12 mouse cellular contexts compared by ENCODE assay signal in genomic region chr12:33959206-33959605, GRCm38 (mm10). TPM values are rescaled to one million over a fixed set of nuclear protein-coding genes. Genes with fewer than 3 reads are reported as not detected.
DNase-seq lines count a peak whose midpoint lies in the region; ATAC-seq lines count a peak whose summit lies in the region.
"Had no signal": no experiment of that assay in that cellular context is flagged by ENCODE, and none has a peak within 500 bp of the region (broad histone marks: within the 10 kb centered on the region; RNA-seq: fewer than 3 reads in every experiment).

No protein-coding gene starts in this region.

- ATAC-seq in forebrain, embryonic 13.5 days, result no peak
- no peak for ATAC-seq in lung, embryonic 15.5 days (ENCODE audit: borderline replicate concordance, extremely low read depth, low FRiP score, low TSS enrichment)
- no peak for ATAC-seq in cerebellum, adult (ENCODE audit: insufficient number of reproducible peaks, low FRiP score, low TSS enrichment)
- ATAC-seq in megakaryocyte-erythroid progenitor cell, adult 5-6 weeks (replicated peaks; ENCODE audit: low FRiP score, low TSS enrichment, poor library complexity, severe bottlenecking), result no peak

- no peak for DNase-seq in forebrain, embryonic 10.5 days (ENCODE audit: extremely low spot score, low spot score)
- DNase-seq in lung, adult 18-20 months, result no peak
- DNase-seq in midbrain, embryonic 10.5 days (ENCODE audit: low spot score), result peak; percentile 31
- peak; percentile 1 for DNase-seq in yolk sac, embryonic 10.5 days (ENCODE audit: low spot score)
- DNase-seq: cerebellum, adult 9-10 months had no signal

- no peaks in the 10 kb centered on the region for H3K36me3 ChIP-seq in forebrain, embryonic 10.5 days (replicated peaks)
- no peaks in the 10 kb centered on the region for H3K36me3 ChIP-seq in forebrain, embryonic 13.5 days (ENCODE audit: poor library complexity, severe bottlenecking)
- no peaks in the 10 kb centered on the region for H3K36me3 ChIP-seq in lung, embryonic 15.5 days
- H3K36me3 ChIP-seq in midbrain, embryonic 10.5 days, result no peaks in the 10 kb centered on the region

- peak overlapping the region; percentile 88 for H3K27ac ChIP-seq in forebrain, embryonic 10.5 days
- no peak overlapping the region for H3K27ac ChIP-seq in forebrain, embryonic 13.5 days
- H3K27ac ChIP-seq in lung, embryonic 15.5 days, result no peak overlapping the region
- H3K27ac ChIP-seq in midbrain, embryonic 10.5 days (replicated peaks), result no peak overlapping the region
- H3K27ac ChIP-seq: layer of hippocampus, adult 2 months had no signal

- H3K27me3 ChIP-seq in forebrain, embryonic 10.5 days (ENCODE audit: poor library complexity, severe bottlenecking), result peaks cover 100% of the 10 kb centered on the region
- peaks cover 94% of the 10 kb centered on the region for H3K27me3 ChIP-seq in forebrain, embryonic 13.5 days
- H3K27me3 ChIP-seq in lung, embryonic 15.5 days, result peaks cover 94% of the 10 kb centered on the region
- peaks cover 100% of the 10 kb centered on the region for H3K27me3 ChIP-seq in midbrain, embryonic 10.5 days (ENCODE audit: low read depth, poor library complexity, severe bottlenecking)

- H3K9me3 ChIP-seq in forebrain, embryonic 10.5 days, result no peaks in the 10 kb centered on the region
- H3K9me3 ChIP-seq in forebrain, embryonic 13.5 days (replicated peaks), result no peaks in the 10 kb centered on the region
- H3K9me3 ChIP-seq in lung, embryonic 15.5 days, result no peaks in the 10 kb centered on the region
- H3K9me3 ChIP-seq in midbrain, embryonic 10.5 days (replicated peaks), result no peaks in the 10 kb centered on the region

- H3K4me3 ChIP-seq in forebrain, embryonic 10.5 days, result peak overlapping the region; percentile 67
- H3K4me3 ChIP-seq in forebrain, embryonic 13.5 days, result no peak overlapping the region
- no peak overlapping the region; the same call in 1 of the 2 replicates for H3K4me3 ChIP-seq in lung, embryonic 15.5 days
- peak overlapping the region; percentile 64 for H3K4me3 ChIP-seq in midbrain, embryonic 10.5 days

- H3K4me2 ChIP-seq in forebrain, embryonic 13.5 days, result no peak overlapping the region
- H3K4me2 ChIP-seq in lung, embryonic 15.5 days, result peak overlapping the region; percentile 94; the same call in 1 of the 2 replicates

- H3K4me1 ChIP-seq in forebrain, embryonic 10.5 days, result peaks cover 39% of the 10 kb centered on the region
- peaks cover 21% of the 10 kb centered on the region for H3K4me1 ChIP-seq in forebrain, embryonic 13.5 days
- peaks cover 28% of the 10 kb centered on the region for H3K4me1 ChIP-seq in lung, embryonic 15.5 days
- H3K4me1 ChIP-seq in midbrain, embryonic 10.5 days, result peaks cover 44% of the 10 kb centered on the region

- no peak overlapping the region for H3K9ac ChIP-seq in forebrain, embryonic 13.5 days
- no peak overlapping the region for H3K9ac ChIP-seq in lung, embryonic 15.5 days

- WGBS in forebrain, embryonic 10.5 days, result under 1% methylated on average over 6 of the region's 6 CpGs
- WGBS in forebrain, embryonic 13.5 days, result 2% methylated on average over 6 of the region's 6 CpGs
- 7% methylated on average over 6 of the region's 6 CpGs for WGBS in lung, embryonic 15.5 days
- 1% methylated on average over 6 of the region's 6 CpGs for WGBS in midbrain, embryonic 10.5 days

RNA-seq across cellular contexts. Expression of gene Twist1, which starts 1.7 kb away (rescaled TPM):
- 9.1 and 12.1 TPM in 2 replicates for polyA plus RNA-seq in forebrain, embryonic 10.5 days (2016; fragmentation: Nextera tagmentation; extraction: Ambion mirVana)
- 0.62 and 0.73 TPM in 2 replicates for polyA plus RNA-seq in forebrain, embryonic 13.5 days (2015; fragmentation: Nextera tagmentation; extraction: Ambion mirVana)
- 1.1 and 1.2 TPM in 2 replicates for polyA plus RNA-seq in lung, embryonic 15.5 days (2015; fragmentation: Nextera tagmentation; extraction: Ambion mirVana)
- polyA plus RNA-seq in midbrain, embryonic 10.5 days (2016; fragmentation: Nextera tagmentation; extraction: Ambion mirVana), result 7.6 and 8.5 TPM in 2 replicates
- total RNA-seq in megakaryocyte-erythroid progenitor cell, adult 5-6 weeks (2014; fragmentation: Nextera tagmentation), result not detected in 2 replicates
- not detected in 2 replicates for total RNA-seq in megakaryocyte-erythroid progenitor cell, adult 5-6 weeks (2017)
- total RNA-seq: megakaryocyte progenitor cell, adult 5-6 weeks had no signal

RNA-seq across cellular contexts. Expression of gene Ferd3l, which starts 31.0 kb away (rescaled TPM):
- 0.30 and 0.55 TPM in 2 replicates for polyA plus RNA-seq in forebrain, embryonic 10.5 days (2016; fragmentation: Nextera tagmentation; extraction: Ambion mirVana)
- not detected in 2 replicates for polyA plus RNA-seq in forebrain, embryonic 13.5 days (2015; fragmentation: Nextera tagmentation; extraction: Ambion mirVana)
- not detected in 2 replicates for polyA plus RNA-seq in lung, embryonic 15.5 days (2015; fragmentation: Nextera tagmentation; extraction: Ambion mirVana)
- polyA plus RNA-seq in midbrain, embryonic 10.5 days (2016; fragmentation: Nextera tagmentation; extraction: Ambion mirVana), result 4.3 and 5.5 TPM in 2 replicates
- total RNA-seq in megakaryocyte-erythroid progenitor cell, adult 5-6 weeks (2014; fragmentation: Nextera tagmentation), result not detected in 2 replicates
- not detected in 2 replicates for total RNA-seq in megakaryocyte-erythroid progenitor cell, adult 5-6 weeks (2017)
- total RNA-seq: layer of hippocampus, adult 2 months; megakaryocyte progenitor cell, adult 5-6 weeks had no signal
- polyA plus RNA-seq: small intestine, adult 2 months had no signal

Comparison
In these comparisons a context has a peak if more than half of its experiments do, and no peak if none do; other contexts are left out.
1. H3K4me3 ChIP-seq: peak in forebrain, embryonic 10.5 days (single experiment) and midbrain, embryonic 10.5 days (single experiment); none in forebrain, embryonic 13.5 days (single experiment) and lung, embryonic 15.5 days (single experiment).
2. DNase-seq: peak in midbrain, embryonic 10.5 days (single experiment) and yolk sac, embryonic 10.5 days (single experiment); none in forebrain, embryonic 10.5 days (single experiment) and lung, adult 18-20 months (0 of 2).